Mouse (Mus musculus): ENCODE data around the gene Gm5089. TPM values are rescaled to one million over a fixed set of nuclear protein-coding genes. Genes with fewer than 3 reads are reported as not detected.

The Gm5089 gene
- total RNA-seq, 2 experiments from 2014 or later = 0.28 to 0.50 TPM

DNA sequence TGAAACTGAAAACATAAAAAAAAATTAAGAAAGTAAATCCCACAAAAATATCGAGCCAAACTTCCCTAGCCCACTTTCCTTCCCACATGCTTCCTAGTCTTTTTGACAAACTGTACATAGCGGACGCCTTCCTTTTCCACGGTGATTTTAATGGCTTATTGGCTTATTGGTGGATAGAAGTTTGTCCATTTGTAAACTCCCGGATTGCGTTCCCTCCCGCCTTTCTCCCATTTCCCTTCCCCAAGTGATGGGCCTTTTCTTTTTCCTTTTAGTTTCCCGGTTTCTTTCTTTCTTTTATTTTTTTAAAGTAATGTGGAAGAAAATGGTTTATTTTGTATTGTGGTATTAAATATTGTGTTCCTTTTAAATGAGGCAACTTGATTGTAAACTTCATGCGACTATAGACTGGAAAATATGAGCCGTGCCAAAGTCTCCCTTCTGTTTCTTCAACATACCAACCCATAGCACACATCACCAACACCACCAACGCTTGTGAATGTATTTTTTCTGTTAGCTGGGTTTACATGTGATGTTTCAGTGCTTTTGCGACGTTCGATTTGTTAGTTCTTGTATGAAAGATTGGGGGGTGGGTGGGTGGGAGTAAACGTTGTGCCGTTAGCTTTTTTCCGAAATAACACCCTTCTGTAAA lies 28.7 kb upstream of the Gm5089 start:
- intact Hi-C loops (cut with DNase I) = loop anchor here (5.0 kb wide), 2 partner anchors 252 to 398 kb away; no protein-coding TSS in a partner anchor
- no peak for DNase-seq

DNA sequence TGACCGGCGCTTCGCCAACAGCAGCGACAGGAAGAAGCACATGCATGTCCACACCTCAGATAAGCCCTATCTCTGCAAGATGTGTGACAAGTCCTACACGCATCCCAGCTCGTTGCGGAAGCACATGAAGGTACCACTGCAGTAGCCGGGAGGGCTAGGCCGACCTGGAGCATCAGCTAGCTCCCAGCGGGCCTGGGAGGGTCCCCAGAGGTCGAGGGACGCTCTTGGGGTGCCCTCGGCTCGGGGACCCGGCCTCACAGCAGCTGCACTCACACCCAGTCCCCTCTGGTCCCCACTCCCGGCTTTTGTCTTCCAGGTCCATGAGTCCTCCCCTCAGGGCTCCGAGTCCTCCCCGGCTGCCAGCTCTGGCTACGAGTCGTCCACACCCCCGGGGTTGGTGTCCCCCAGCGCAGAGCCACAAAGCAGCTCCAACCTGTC lies 27.7 kb upstream of the Gm5089 start:
- intact Hi-C loops (cut with DNase I) = loop anchor here (5.0 kb wide), 1 partner anchor 251 kb away; no protein-coding TSS in a partner anchor
- DNase-seq = peak; percentile 65

DNA sequence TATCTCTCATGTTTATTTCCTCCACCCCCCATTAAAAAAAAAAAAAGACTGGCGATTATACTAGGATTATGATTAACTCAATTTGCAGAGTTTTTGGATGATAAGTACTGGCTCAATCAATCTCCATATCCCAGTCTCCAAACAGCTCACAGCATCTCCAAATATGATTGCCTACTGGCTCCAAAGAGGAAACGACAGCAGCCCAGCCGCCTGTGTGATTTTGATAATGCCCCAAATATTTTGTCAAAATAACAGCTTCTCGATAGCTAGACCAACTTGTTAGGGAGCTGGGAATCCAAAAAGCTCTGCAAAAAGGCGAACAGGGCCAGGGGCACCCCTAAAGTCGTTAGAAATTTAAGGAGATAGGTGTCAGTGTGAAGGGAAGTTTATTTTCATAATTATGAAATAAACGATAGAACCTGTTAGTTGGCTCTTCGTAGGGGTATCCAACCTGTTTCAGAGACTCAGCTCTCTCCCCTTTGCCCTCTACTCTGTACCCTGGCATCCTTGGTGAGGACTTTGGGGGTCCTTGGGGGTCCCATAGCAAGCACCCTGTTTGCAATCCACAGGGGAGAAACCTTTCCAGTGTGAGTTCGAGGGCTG lies 27.2 kb upstream of the Gm5089 start:
- no peak for DNase-seq
- intact Hi-C loops (cut with DNase I) = loop anchor here (5.0 kb wide), 1 partner anchor 251 kb away; no protein-coding TSS in a partner anchor

DNA sequence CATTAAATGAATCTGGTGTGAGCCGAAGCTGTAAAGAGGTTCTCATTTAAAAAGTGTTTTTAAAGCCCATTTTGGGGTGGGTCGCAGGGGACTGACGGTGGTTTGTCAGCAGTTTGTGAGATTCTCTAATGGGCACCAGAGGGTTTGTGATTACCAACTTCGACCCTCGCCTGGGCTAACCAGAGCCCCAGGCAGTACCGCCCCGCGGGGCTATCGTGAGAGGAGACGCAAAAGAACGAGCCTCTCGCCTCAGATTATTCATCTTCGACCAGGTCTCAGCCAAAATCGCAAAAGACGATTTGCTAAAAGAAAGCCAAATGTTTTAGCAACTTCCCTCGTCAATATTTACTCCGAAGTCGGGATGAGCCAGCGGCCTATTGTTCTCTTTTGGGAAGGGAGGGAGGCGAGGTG lies 26.4 kb upstream of the Gm5089 start:
- intact Hi-C loops (cut with DNase I) = loop anchor here (5.0 kb wide), 1 partner anchor 250 kb away; no protein-coding TSS in a partner anchor
- no peak for DNase-seq

DNA sequence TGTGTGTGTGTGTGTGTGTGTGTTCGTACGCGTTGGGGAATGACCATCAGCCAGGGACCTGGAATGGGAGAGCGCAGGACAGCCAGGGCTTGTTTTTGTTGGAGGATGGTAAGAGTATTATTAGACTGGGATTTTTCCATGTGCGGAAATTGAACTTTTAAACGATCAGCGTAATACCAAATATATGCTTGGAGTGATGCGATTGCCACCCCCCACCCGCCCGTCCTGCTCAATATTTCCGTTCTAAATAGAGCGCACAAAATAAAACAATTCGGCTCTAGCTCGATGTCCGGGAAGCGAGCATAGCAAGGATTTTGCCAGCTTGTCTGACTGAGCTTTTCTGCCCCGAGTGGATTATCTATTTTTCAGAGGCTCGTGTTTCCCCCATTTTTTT lies 25.9 kb upstream of the Gm5089 start:
- intact Hi-C loops (cut with DNase I) = loop anchor here (5.0 kb wide), 1 partner anchor 250 kb away; no protein-coding TSS in a partner anchor
- no peak for DNase-seq

DNA sequence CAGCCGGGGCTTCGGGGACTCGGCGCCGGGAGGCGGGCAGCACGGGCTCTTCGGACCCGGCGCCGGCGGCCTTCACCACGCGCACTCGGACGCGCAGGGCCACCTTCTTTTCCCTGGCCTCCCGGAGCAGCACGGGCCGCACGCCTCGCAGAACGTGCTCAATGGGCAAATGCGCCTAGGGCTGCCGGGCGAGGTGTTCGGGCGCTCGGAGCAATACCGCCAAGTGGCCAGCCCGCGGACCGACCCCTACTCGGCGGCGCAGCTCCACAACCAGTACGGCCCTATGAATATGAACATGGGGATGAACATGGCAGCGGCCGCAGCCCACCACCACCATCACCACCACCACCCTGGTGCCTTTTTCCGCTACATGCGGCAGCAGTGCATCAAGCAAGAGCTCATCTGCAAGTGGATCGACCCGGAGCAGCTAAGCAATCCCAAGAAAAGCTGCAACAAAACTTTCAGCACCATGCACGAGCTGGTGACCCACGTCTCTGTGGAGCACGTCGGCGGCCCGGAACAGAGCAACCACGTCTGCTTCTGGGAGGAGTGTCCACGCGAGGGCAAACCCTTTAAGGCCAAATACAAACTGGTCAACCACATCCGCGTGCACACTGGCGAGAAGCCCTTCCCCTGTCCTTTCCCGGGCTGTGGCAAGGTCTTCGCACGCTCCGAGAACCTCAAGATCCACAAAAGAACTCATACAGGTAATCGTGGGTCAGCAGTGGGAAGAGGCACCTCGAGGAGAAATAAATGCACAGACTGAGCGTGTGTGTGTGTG lies 25.3 kb upstream of the Gm5089 start:
- peak; percentile 37 for DNase-seq
- intact Hi-C loops (cut with DNase I) = loop anchor here (5.0 kb wide), 1 partner anchor 249 kb away; no protein-coding TSS in a partner anchor

DNA sequence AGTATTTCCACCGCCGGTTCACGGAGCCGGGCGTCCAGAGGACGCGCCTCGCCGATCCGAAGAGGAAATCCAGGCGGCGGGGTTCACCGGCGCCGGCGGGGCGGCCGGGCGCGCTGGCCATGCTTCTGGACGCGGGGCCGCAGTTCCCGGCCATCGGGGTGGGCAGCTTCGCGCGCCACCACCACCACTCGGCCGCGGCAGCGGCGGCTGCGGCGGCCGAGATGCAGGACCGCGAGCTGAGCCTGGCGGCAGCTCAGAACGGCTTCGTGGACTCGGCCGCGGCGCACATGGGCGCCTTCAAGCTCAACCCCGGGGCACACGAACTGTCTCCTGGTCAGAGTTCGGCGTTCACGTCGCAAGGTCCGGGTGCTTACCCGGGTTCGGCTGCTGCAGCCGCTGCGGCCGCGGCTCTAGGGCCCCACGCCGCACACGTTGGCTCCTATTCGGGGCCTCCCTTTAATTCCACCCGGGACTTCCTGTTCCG lies 24.7 kb upstream of the Gm5089 start:
- intact Hi-C loops (cut with DNase I) = loop anchor here (5.0 kb wide), 1 partner anchor 248 kb away; no protein-coding TSS in a partner anchor

DNA sequence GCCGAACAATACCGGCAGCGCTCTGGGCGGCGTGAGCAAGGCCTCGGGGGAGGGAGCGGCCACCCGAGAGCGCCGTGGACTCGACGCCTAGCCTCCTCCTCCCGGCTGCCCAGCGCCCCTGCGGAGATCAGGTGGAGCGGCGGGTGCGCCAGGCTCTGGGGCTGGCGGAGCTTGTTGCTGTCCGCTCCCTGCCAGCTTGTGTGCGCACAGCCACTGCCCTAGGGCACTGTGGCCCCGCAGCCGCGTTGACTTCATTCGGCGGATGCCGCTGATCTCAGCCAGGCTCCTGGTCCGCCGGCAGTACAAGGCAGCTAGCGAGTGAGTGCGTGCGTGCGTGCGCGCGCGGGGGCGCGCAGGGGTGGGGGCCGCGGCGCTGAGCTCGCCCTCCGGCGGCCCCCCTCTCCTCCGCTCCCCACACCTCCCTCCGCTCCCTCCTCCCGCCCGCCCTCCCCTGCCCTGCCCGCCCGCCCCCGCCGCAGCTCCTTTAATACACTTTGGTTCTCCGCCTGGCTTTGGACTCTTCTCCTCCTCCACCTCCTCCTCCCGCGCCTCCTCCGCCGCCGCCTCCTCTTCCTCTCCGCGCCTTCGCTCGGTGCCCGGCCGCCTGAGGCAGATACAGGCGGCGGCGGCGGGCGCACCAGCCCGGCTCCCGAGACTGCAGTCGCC lies 24.1 kb upstream of the Gm5089 start, which contains the start of gene Zic2:
Gene Zic2 (plus strand): TSS at position 545 of the 666 bp plus-strand sequence.
- DNase-seq = peak; percentile 93
- intact Hi-C loops (cut with DNase I) = loop anchor here (5.0 kb wide), 1 partner anchor 248 kb away; no protein-coding TSS in a partner anchor

More for the DNA sequence above, 24.7 kb upstream of the Gm5089 start:
- peak; percentile 30 for DNase-seq

DNA sequence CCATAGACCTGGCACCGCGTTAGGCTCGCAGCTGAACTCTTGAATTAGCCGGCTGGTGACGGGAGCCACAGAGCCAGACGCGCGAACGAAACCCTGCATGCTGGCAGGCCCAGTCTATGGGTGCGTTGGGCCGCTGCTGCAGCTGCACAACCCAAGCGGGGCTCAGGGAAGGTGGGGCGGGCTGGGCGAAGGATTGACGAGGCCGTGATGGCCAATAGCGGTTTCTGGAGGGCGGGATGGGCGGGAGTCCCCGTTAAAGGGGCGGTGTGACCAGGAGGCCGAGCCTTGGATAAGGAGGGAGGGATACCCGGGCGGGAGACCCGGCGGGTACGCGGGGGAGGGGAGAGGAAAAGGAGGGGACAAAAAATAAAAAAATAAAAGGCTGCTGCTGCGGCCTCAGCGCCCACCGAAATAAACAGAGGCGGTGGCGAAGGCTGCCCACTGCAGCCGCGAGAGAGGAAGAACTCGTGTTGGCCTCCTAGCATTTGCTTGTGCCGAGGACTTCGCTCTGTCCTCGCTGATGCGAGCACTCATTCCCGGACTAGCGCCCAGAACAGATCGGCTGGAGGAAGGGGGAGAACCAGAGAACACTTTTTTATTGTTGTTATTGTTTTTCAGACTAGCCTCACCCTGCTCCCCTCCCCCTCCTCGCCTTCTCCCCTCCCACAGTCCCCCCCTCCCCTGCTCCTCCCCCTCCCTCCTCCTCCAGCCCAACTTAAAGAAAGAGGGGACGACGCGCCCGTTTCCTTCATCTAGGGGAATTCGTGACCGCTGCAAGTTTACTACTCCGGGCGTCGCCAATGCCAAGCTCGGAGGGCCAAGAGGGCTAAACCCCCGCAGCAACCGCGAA lies 23.4 kb upstream of the Gm5089 start:
- intact Hi-C loops (cut with DNase I) = no loop called here
- DNase-seq = peak; percentile 95

DNA sequence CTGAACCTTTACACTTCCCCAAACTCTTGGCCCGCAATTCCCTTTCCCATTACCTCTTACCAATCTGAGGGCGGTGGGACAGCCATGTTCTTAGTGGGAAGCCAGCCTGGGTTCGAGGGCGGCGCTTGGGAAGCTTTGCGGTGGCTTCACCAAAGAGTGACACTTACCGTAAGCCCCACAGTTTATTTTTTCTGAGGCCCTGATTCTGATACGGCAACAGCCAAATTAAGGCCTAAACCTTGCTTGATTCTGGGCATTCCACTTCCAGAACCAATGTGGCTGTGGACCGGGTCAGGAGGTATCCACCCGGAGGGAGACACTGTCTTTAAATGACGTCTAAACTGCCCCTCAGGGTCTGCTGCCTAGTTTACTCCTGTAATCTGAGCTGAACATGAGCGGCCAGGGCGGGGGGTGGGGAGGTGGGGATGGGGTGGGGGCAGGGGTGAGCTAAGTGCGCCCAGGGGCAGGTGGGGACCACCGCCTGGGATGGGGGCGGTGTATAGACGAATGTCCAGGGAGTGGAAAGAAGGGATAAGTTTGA lies 22.4 kb upstream of the Gm5089 start:
- DNase-seq = peak; percentile 61

DNA sequence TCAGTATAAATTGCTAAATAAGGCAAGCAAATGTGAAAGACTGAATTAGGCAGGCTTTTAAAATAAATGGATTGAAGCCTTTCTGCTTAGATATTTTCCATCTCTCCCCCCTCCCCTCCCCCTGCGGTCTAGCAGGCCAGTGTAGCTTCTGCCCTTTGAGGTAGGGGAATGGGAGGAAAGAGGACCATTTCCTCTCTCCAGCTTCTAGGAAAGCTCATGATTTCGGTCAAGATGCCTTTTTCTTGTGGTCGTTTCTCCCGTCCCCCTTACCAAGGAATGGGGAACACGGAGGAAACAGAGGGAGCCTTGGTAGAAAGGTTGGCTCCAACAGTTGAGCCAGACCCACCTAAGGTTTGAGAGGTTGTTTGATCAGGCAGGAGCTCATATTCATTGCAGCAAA lies 21.7 kb upstream of the Gm5089 start:
- no peak for DNase-seq
- intact Hi-C loops (cut with DNase I) = no loop called here

More for the DNA sequence above, 22.4 kb upstream of the Gm5089 start:
- intact Hi-C loops (cut with DNase I) = no loop called here

DNA sequence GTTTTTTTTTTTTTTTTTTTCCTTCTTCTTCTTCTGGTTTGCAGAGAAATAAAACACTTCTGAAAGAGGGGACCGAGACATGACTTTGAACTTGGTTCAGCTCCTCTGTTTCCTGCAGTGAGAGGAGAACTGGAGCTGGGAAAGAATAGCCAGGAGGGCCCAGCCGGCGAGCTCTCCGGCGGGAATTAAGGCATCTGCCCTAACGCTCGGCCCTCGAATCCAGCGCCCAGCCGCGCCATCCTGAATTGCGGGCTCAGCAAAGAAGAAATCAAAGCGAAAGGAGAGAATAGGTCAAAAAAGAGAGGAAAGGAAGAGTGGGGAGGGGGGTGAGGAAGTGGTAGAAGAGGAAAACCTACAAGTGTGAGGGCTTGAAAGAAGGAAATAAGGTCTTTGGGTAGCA lies 21.2 kb upstream of the Gm5089 start:
- intact Hi-C loops (cut with DNase I) = no loop called here
- peak; percentile 59 for DNase-seq

DNA sequence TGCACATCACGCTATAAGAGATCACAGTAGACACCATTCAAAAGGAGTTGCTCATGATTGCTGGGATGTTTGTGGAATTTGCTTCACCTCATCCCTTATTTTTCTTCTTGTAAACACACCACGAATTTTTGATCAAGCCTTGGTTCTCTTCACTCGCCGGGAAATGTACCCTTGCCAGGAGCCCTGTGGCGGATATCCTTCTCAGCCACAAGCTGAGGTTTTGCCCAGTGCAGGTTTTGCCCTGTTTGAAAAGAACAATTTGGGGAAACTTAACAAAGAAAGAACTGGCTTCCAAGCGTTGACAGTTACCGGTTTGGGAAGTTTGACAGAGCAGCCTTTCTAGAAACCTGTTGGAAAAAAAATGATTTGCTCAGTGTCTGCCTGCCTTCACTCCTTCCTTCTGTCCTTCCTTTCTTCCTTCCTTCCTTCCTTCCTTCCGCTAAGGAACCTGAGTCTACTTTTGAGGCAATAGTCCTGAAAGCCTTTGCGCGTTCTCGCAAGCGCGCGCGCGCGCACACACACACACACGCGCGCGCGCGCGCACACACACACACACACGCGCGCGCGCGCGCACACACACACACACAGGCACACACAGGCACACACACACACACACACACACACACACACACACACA lies 20.7 kb upstream of the Gm5089 start:
- peak; percentile 83 for DNase-seq
- intact Hi-C loops (cut with DNase I) = no loop called here

DNA sequence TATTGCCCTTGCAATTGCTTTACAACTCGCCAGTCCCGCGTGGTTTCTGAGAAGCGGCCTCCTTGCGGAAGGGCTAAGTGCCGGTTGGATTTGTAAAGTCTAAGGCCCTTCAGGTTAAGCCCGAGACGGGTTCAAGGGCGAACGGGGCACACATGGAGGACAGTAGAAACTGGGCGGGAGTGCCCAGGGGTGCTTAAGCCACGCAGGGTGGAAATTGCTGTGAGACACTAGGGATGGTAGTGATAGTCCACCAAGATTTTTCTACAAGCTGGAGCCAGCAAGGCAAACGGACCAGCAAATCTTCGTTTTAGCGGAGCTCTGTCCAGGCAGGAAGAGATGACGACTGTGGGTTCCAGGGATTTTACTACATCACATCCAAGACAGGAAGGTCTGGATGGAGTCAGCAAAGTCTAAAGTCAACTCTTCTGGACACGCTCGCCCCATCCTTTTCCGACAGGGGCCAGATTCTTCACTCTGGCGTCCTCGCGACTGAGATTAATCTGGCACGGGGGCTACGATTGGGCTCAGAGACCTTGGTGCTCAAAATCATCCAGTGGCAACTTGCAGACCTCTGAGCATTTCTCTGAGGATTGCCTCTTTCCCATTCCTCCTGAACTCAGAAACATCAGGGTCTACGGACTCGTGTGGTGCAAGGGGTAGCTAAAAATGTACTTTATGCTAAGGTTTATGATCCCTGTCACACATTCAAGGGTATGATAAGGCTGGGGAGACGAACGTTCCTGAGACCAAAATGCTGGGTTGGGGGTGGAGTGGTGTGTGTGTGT lies 18.2 kb upstream of the Gm5089 start:
- intact Hi-C loops (cut with DNase I) = no loop called here
- DNase-seq = peak; percentile 52

DNA sequence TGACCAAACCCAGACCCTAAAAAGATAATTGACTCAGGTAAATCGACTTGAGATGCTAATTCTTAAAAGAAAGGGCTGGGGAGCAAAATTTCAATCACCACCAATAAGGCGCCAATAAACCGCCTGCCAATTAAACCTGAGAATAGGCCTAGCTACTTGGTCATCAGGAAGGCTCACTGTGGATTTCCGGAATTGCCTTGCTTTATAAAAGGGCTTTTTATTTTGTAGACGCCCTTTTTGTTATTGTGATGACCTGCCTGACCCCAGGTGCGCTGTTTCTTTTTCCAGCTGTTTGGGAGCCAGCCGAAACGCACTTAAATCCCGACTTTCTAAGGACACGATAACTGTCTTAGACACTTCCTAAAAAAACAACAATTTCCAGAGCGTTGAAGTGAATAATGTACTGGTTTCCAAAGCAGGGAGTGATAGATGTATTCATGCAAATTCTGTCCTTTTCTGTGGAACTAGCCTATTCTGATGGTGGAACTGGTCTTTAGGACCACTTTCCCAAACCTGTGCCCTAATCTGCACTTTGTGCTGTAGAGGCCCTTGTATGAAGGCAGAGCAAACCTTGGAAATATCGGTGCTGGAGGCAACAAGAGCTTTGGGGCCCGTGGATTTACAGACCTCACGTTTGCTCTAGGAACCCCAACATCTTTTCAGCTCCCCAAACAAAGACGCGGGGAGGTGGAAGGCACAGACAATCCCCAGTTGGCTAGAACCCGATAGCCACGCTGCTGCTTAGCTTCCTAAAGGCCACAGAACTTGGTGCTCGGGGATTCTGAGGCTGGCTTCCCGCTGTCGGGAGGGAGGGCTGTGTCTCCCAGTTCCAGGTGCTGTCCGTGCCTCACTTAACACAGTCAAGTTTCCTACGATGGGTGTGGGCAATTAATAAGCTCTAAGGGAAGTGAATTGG lies 17.3 kb upstream of the Gm5089 start:
- intact Hi-C loops (cut with DNase I) = no loop called here

DNA sequence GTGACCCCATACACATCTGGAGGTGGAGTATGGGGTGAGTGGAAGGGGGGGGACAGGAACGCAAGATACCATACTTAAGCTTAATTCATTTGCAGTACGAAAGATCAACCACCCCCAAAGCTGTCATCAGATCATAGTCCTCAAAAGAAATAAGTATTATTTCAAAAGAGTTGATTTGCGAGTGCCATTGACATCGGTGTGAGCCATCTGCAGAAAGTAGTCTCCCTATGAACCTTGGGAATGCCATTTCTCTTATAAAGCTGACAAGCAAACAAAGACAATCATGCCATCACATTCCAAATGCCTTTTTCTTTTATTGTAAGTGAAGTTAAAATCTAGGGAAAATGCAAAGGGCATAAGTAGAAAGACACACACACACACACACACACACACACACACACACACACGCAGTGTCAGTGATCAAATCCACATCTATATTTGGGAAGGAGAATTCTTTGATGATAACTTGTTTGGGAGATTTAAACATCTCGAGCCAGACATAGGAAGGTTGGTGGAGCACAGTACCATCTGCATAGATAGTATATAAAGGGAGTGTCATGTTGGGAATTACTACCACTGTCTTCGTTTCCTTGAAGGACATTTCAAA lies 15.9 kb upstream of the Gm5089 start:
- intact Hi-C loops (cut with DNase I) = no loop called here
- DNase-seq = no peak

More for the DNA sequence above, 17.3 kb upstream of the Gm5089 start:
- DNase-seq = peak; percentile 61
